ENCODE assay signal across 9 mouse cellular contexts in the genomic region with DNA sequence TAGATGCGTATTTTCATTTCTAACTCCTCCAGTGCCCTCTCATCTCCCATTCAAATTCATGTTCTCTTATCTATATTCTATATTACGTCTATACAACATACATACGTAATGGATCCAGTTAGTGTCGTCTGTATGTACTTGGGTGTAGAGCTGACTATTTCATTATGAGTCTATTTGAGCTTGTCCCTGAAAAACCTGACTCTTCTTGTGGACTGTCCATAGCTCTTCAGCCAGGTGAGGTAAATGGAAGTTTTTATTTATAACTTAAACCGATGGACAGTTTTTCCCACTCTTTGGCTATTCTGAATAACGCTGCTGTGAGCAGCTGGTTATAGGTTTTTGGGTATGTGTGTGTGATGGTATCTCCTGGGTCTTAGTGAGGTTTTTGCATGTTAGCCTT. TPM values are rescaled to one million over a fixed set of nuclear protein-coding genes. Genes with fewer than 3 reads are reported as not detected.
DNase-seq lines count a peak whose midpoint lies in the region; ATAC-seq and TF ChIP-seq lines count a peak whose summit lies in the region.
"Had no signal": no experiment of that assay in that cellular context is flagged by ENCODE, and none has a peak within 500 bp of the region (broad histone marks: within the 10 kb centered on the region; RNA-seq: fewer than 3 reads in every experiment).

No protein-coding gene starts in this region.

- H3K27me3 ChIP-seq in embryonic facial prominence, embryonic 12.5 days, result no peaks in the 10 kb centered on the region
- H3K27me3 ChIP-seq in intestine, embryonic 15.5 days (replicated peaks), result no peaks in the 10 kb centered on the region

- H3K4me2 ChIP-seq in embryonic facial prominence, embryonic 12.5 days (replicated peaks), result peak overlapping the region; percentile 65
- H3K4me2 ChIP-seq in intestine, embryonic 15.5 days (replicated peaks), result peak overlapping the region; percentile 78

- H3K4me1 ChIP-seq in embryonic facial prominence, embryonic 12.5 days, result peaks cover 14% of the 10 kb centered on the region
- H3K4me1 ChIP-seq in intestine, embryonic 15.5 days (replicated peaks), result 0 out of 2 replicates have a peak, but pooled peaks cover 8% of the 10 kb centered on the region

- peak overlapping the region; percentile 70 for H3K4me3 ChIP-seq in layer of hippocampus, adult 2 months
- peak overlapping the region; percentile 91 for H3K4me3 ChIP-seq in embryonic facial prominence, embryonic 12.5 days
- H3K4me3 ChIP-seq in intestine, embryonic 15.5 days (replicated peaks), result peak overlapping the region; percentile 90

- H3K9me3 ChIP-seq in embryonic facial prominence, embryonic 12.5 days, result no peaks in the 10 kb centered on the region
- no peaks in the 10 kb centered on the region for H3K9me3 ChIP-seq in intestine, embryonic 15.5 days

- no peak for DNase-seq in layer of hippocampus, adult 2 months (ENCODE audit: low spot score in 2 of 2)
- DNase-seq in layer of hippocampus, postnatal 25 days (ENCODE audit: extremely low spot score in 1 of 2, low spot score in 1 of 2), result no peak
- DNase-seq in naive thymus-derived CD4-positive, alpha-beta T cell, adult 2 months (ENCODE audit: low read depth), result peak; percentile 26
- DNase-seq in urinary bladder, postnatal 14 days (ENCODE audit: low spot score), result no peak
- no peak for DNase-seq in left cerebral cortex, postnatal 25 days (ENCODE audit: low spot score in 2 of 2)
- DNase-seq in adrenal gland, postnatal 10 days, result no peak
- DNase-seq: thymus, adult 18-20 months had no signal

- WGBS in embryonic facial prominence, embryonic 12.5 days, result 73% methylated on average over 6 of the region's 6 CpGs
- 50% methylated on average over 6 of the region's 6 CpGs for WGBS in intestine, embryonic 15.5 days

- peak overlapping the region; percentile 95; the same call in 1 of the 2 replicates for H3K9ac ChIP-seq in embryonic facial prominence, embryonic 12.5 days
- H3K9ac ChIP-seq in intestine, embryonic 15.5 days, result peak overlapping the region; percentile 89; the same call in 1 of the 2 replicates

- ATAC-seq in embryonic facial prominence, embryonic 12.5 days (ENCODE audit: insufficient number of reproducible peaks, insufficient read depth, low FRiP score, low TSS enrichment), result no peak
- ATAC-seq in intestine, embryonic 15.5 days, result no peak

- intact Hi-C loops in left cerebral cortex, postnatal 25 days (cut with DNase I), result no loop called here

- H3K27ac ChIP-seq in layer of hippocampus, adult 2 months, result peak overlapping the region; percentile 95
- no peak overlapping the region for H3K27ac ChIP-seq in embryonic facial prominence, embryonic 12.5 days
- no peak overlapping the region for H3K27ac ChIP-seq in intestine, embryonic 15.5 days

- H3K36me3 ChIP-seq in embryonic facial prominence, embryonic 12.5 days, result peaks cover 17% of the 10 kb centered on the region
- no peaks in the 10 kb centered on the region for H3K36me3 ChIP-seq in intestine, embryonic 15.5 days

- no peak for TF ChIP-seq CTCF in layer of hippocampus, adult 2 months (conservative IDR thresholded peaks at IDR 0.05)

RNA-seq across cellular contexts. Expression of a gene that starts 0.9 kb away (rescaled TPM):
- total RNA-seq in layer of hippocampus, adult 2 months (2021), result 10 to 100 TPM; 16.2 to 22.2 TPM
- 10 to 100 TPM; 19.3 to 19.5 TPM for total RNA-seq in layer of hippocampus, postnatal 25 days (2021)
- polyA plus RNA-seq in embryonic facial prominence, embryonic 12.5 days (2016; fragmentation: Nextera tagmentation; extraction: Ambion mirVana), result 62.8 and 71.0 TPM in 2 replicates
- polyA plus RNA-seq in intestine, embryonic 15.5 days (2015; fragmentation: Nextera tagmentation; extraction: Ambion mirVana), result 56.7 and 63.9 TPM in 2 replicates
- 10 to 100 TPM; 20.0 to 20.2 TPM for total RNA-seq in left cerebral cortex, postnatal 25 days (2021)
- total RNA-seq in adrenal gland, postnatal 10 days (2021), result 10 to 100 TPM; 66.1 to 71.9 TPM

RNA-seq across cellular contexts. Expression of a gene that starts 1.1 kb away (rescaled TPM):
- 1 to 10 TPM; 5.8 to 7.1 TPM for total RNA-seq in layer of hippocampus, adult 2 months (2021)
- total RNA-seq in layer of hippocampus, postnatal 25 days (2021), result 1 to 10 TPM; 5.3 to 7.2 TPM
- 36.4 and 39.7 TPM in 2 replicates for polyA plus RNA-seq in embryonic facial prominence, embryonic 12.5 days (2016; fragmentation: Nextera tagmentation; extraction: Ambion mirVana)
- polyA plus RNA-seq in intestine, embryonic 15.5 days (2015; fragmentation: Nextera tagmentation; extraction: Ambion mirVana), result 38.4 and 42.0 TPM in 2 replicates
- 1 to 10 TPM; 5.0 to 6.3 TPM for total RNA-seq in left cerebral cortex, postnatal 25 days (2021)
- 10 to 100 TPM; 16.6 to 24.3 TPM for total RNA-seq in adrenal gland, postnatal 10 days (2021)

RNA-seq across cellular contexts. Expression of a gene that starts 22.2 kb away (rescaled TPM):
- 10 to 100 TPM; 46.0 to 49.4 TPM for total RNA-seq in layer of hippocampus, adult 2 months (2021)
- 10 to 100 TPM; 49.2 to 51.6 TPM for total RNA-seq in layer of hippocampus, postnatal 25 days (2021)
- 117 and 126 TPM in 2 replicates for polyA plus RNA-seq in embryonic facial prominence, embryonic 12.5 days (2016; fragmentation: Nextera tagmentation; extraction: Ambion mirVana)
- 183 and 188 TPM in 2 replicates for polyA plus RNA-seq in intestine, embryonic 15.5 days (2015; fragmentation: Nextera tagmentation; extraction: Ambion mirVana)
- 10 to 100 TPM; 52.3 to 56.5 TPM for total RNA-seq in left cerebral cortex, postnatal 25 days (2021)
- total RNA-seq in adrenal gland, postnatal 10 days (2021), result 100 to 1,000 TPM; 243 to 293 TPM

Comparison
In these comparisons a context has a peak if more than half of its experiments do, and no peak if none do; other contexts are left out.
1. RNA of a gene that starts 22.2 kb away (total RNA-seq): 243 to 293 TPM in adrenal gland, postnatal 10 days; 52.3 to 56.5 TPM in left cerebral cortex, postnatal 25 days, 49.2 to 51.6 TPM in layer of hippocampus, postnatal 25 days and 46.0 to 49.4 TPM in layer of hippocampus, adult 2 months; every median in the first group is over 4 times any median in the second.
2. Peak in every context shown above with its lines, with median percentiles within 50 percentile points of each other: H3K4me3 ChIP-seq.